Mouse (Mus musculus): ENCODE results near the gene Prop1. TPM values are rescaled to one million over a fixed set of nuclear protein-coding genes. Genes with fewer than 3 reads are reported as not detected.

Prop1 gene
- total and polyA plus RNA-seq, 3 experiments: not detected

DNA sequence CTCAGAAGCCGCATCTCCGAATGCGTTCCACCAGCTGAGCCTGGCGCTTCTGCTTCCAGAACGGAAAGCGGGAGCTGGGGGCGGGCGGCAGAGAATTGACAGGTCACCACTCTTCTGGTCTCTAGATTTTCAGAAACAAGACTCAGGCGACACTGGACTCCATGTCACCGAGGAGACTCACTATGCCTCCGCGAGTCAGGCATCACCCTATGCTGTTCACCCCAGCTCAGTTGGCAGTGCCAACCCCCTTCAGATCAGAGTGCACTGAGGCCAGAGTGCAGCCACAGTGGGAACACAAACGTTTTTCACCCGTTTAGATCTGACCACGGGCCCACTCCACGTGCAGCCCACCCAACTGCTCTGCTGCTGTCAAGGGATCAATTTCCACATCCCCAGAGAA, 22.5 kb downstream of the Prop1 start:
- dilution Hi-C loops (cut with MboI; ENCODE audit: extremely low pct_ligation_motif_present, extremely low pct_unique_long_range_greater_than_20kb, low sequenced_read_pairs) (no loop called here), in situ Hi-C loops (cut with MboI; ENCODE audit: low pct_ligation_motif_present, low pct_unique_long_range_greater_than_20kb, low sequenced_read_pairs) (loop anchor here (25.0 kb wide), 1 partner anchor 606 kb away; no protein-coding TSS in a partner anchor)
- H3K9me3 ChIP-seq (replicated peaks; ENCODE audit: low read length): peaks cover 5% of the 10 kb centered on the region
- peaks cover 82% of the 10 kb centered on the region for H3K27me3 ChIP-seq (replicated peaks)
- no peak overlapping the region for H3K4me2 ChIP-seq (ENCODE audit: insufficient read depth, low read depth, poor library complexity, severe bottlenecking)
- no peak overlapping the region for H3K9ac ChIP-seq (ENCODE audit: insufficient read depth, low read depth)
- TF ChIP-seq CHD2 (IDR thresholded peaks at IDR 0.05; ENCODE audit: low read length): no peak
- no peak for TF ChIP-seq E2F4 (IDR thresholded peaks at IDR 0.05; ENCODE audit: insufficient replicate concordance, low read depth, low read length)
- no peak for TF ChIP-seq GABPA (IDR thresholded peaks at IDR 0.05; ENCODE audit: insufficient replicate concordance, low read depth, low read length)
- no peak for TF ChIP-seq USF2 (conservative IDR thresholded peaks at IDR 0.05; ENCODE audit: low read depth, low read length)
- TF ChIP-seq MXI1 (IDR thresholded peaks at IDR 0.05; ENCODE audit: low read depth, low read length): no peak
- TF ChIP-seq MAX (IDR thresholded peaks at IDR 0.05; ENCODE audit: low read length): no peak
- no peak for TF ChIP-seq NRF1 (IDR thresholded peaks at IDR 0.05; ENCODE audit: low read depth, low read length)
- no peak for TF ChIP-seq ELF1 (IDR thresholded peaks at IDR 0.05; ENCODE audit: low read depth, low read length)
- no peak for TF ChIP-seq RAD21 (IDR thresholded peaks at IDR 0.05; ENCODE audit: low read depth, low read length)
- no peak for TF ChIP-seq SMC3 (IDR thresholded peaks at IDR 0.05; ENCODE audit: low read depth, low read length)
- no peak for TF ChIP-seq PAX5 (IDR thresholded peaks at IDR 0.05; ENCODE audit: low read length)
- TF ChIP-seq MEF2A (IDR thresholded peaks at IDR 0.05; ENCODE audit: borderline replicate concordance, low read depth, low read length): no peak
- no peak for TF ChIP-seq ZC3H11A (IDR thresholded peaks at IDR 0.05; ENCODE audit: low read depth, low read length)
- TF ChIP-seq UBTF (IDR thresholded peaks at IDR 0.05; ENCODE audit: low read depth, low read length): no peak
- no peak for TF ChIP-seq HCFC1 (IDR thresholded peaks at IDR 0.05; ENCODE audit: low read depth, low read length)
- TF ChIP-seq USF1 (IDR thresholded peaks at IDR 0.05; ENCODE audit: low read depth, low read length): no peak
- TF ChIP-seq JUND (conservative IDR thresholded peaks at IDR 0.05; ENCODE audit: low read depth, low read length): no peak
- no peak for TF ChIP-seq ETS1 (conservative IDR thresholded peaks at IDR 0.05; ENCODE audit: low read depth, low read length)
- TF ChIP-seq CHD1 (IDR thresholded peaks at IDR 0.05; ENCODE audit: low read depth, low read length): no peak
- TF ChIP-seq MYC (IDR thresholded peaks at IDR 0.05; ENCODE audit: low read depth, low read length): no peak
- DNase-seq (ENCODE audit: extremely low read depth): no peak
- H3K27ac ChIP-seq (ENCODE audit: insufficient read depth, low read depth): no peak overlapping the region
- no peaks in the 10 kb centered on the region for H3K36me3 ChIP-seq (replicated peaks in 1 of 2; ENCODE audit: control insufficient read depth in 1 of 2, insufficient read depth in 1 of 2, low read length in 1 of 2)
- H3K4me3 ChIP-seq (replicated peaks in 1 of 3; ENCODE audit: low read depth in 2 of 3, low read length in 2 of 3, poor library complexity in 1 of 3): no peak overlapping the region
- H3K79me2 ChIP-seq (replicated peaks; ENCODE audit: control insufficient read depth, extremely low read depth, insufficient read depth, poor library complexity, severe bottlenecking): no peaks in the 10 kb centered on the region
- H3K4me1 ChIP-seq (ENCODE audit: control insufficient read depth in 1 of 2, insufficient read depth in 2 of 2): no peaks in the 10 kb centered on the region

- Histone ChIP-seq H3K4me2 (ENCODE audit: insufficient read depth, low read depth, poor library complexity, severe bottlenecking) (no peak overlapping the region), H3K9me3 (replicated peaks; ENCODE audit: low read length) (peaks cover 5% of the 10 kb centered on the region), H3K9ac (ENCODE audit: insufficient read depth, low read depth) (no peak overlapping the region), H3K4me3 (replicated peaks in 1 of 3; ENCODE audit: low read depth in 2 of 3, low read length in 2 of 3, poor library complexity in 1 of 3) (no peak overlapping the region), H3K79me2 (replicated peaks; ENCODE audit: control insufficient read depth, extremely low read depth, insufficient read depth, poor library complexity, severe bottlenecking) (no peaks in the 10 kb centered on the region), H3K27ac (ENCODE audit: insufficient read depth, low read depth) (no peak overlapping the region), H3K36me3 (replicated peaks in 1 of 2; ENCODE audit: control insufficient read depth in 1 of 2, insufficient read depth in 1 of 2, low read length in 1 of 2) (no peaks in the 10 kb centered on the region), H3K27me3 (replicated peaks) (peaks cover 82% of the 10 kb centered on the region), H3K4me1 (ENCODE audit: control insufficient read depth in 1 of 2, insufficient read depth in 2 of 2) (no peaks in the 10 kb centered on the region)
- TF ChIP-seq USF2 (conservative IDR thresholded peaks at IDR 0.05; ENCODE audit: low read depth, low read length): no peak
- no peak for TF ChIP-seq ZKSCAN1 (IDR thresholded peaks at IDR 0.05; ENCODE audit: borderline replicate concordance, low read depth, low read length)
- TF ChIP-seq USF1 (IDR thresholded peaks at IDR 0.05; ENCODE audit: low read depth, low read length): no peak
- TF ChIP-seq TBP (conservative IDR thresholded peaks at IDR 0.05; ENCODE audit: low read depth, low read length): no peak
- no peak for TF ChIP-seq NELFE (IDR thresholded peaks at IDR 0.05; ENCODE audit: low read depth, low read length)
- no peak for TF ChIP-seq ZC3H11A (IDR thresholded peaks at IDR 0.05; ENCODE audit: low read depth, low read length)
- no peak for TF ChIP-seq CTCF (conservative IDR thresholded peaks at IDR 0.05 in 1 of 2, IDR thresholded peaks at IDR 0.05 in 1 of 2; ENCODE audit: low read depth in 2 of 2, low read length in 2 of 2)
- no peak for TF ChIP-seq ZMIZ1 (IDR thresholded peaks at IDR 0.05; ENCODE audit: low read depth, low read length)
- TF ChIP-seq SIN3A (IDR thresholded peaks at IDR 0.05; ENCODE audit: low read length): no peak
- TF ChIP-seq HCFC1 (IDR thresholded peaks at IDR 0.05; ENCODE audit: low read depth, low read length): no peak
- TF ChIP-seq CHD1 (IDR thresholded peaks at IDR 0.05; ENCODE audit: low read depth, low read length): no peak
- no peak for TF ChIP-seq BHLHE40 (IDR thresholded peaks at IDR 0.05; ENCODE audit: low read depth, low read length)
- no peak for TF ChIP-seq TCF12 (IDR thresholded peaks at IDR 0.05; ENCODE audit: low read depth, low read length)
- no peak for TF ChIP-seq IRF4 (IDR thresholded peaks at IDR 0.05; ENCODE audit: low read depth, low read length)
- TF ChIP-seq E2F4 (IDR thresholded peaks at IDR 0.05; ENCODE audit: insufficient replicate concordance, low read depth, low read length): no peak
- TF ChIP-seq POLR2AphosphoS2 (IDR thresholded peaks at IDR 0.05; ENCODE audit: low read depth, low read length): no peak
- no peak for TF ChIP-seq MAFK (IDR thresholded peaks at IDR 0.05; ENCODE audit: insufficient replicate concordance, low read length)
- no peak for DNase-seq (ENCODE audit: extremely low read depth)
- in situ Hi-C loops (cut with MboI; ENCODE audit: low pct_ligation_motif_present, low pct_unique_long_range_greater_than_20kb, low sequenced_read_pairs): loop anchor here (25.0 kb wide), 1 partner anchor 607 kb away; no protein-coding TSS in a partner anchor
- dilution Hi-C loops (cut with MboI; ENCODE audit: extremely low pct_ligation_motif_present, extremely low pct_unique_long_range_greater_than_20kb, low sequenced_read_pairs): no loop called here
Observed at GRCm38 (mm10) chr11:50930469-50931014, 23.0 kb downstream of the Prop1 start.

Data from CH12.LX (cell line).